Mouse (Mus musculus) MEL (cell line): ENCODE data around the gene Strip1. TPM values are rescaled to one million over a fixed set of nuclear protein-coding genes. Genes with fewer than 3 reads are reported as not detected.
"Not testable (repeated sequence)": the region's sequence is repeated elsewhere in the genome, so short reads cannot be mapped to it uniquely, and the experiment has no call there.

ENCODE experiments used
- DNase-seq: peaks from one replicate; pipeline ENCODE4 v3.0.0; 2011; ENCODE audit warnings: low read depth, low spot score
- H3K27ac ChIP-seq: 2 replicates; pipeline ENCODE4 v1.5.1; 2012; ENCODE audit warnings: low read depth, mild to moderate bottlenecking, control low read depth, low read length, moderate library complexity; ENCODE audit not compliant: control insufficient read depth
- H3K27me3 ChIP-seq, 2 experiments: fragments of 150-350 bp in 1 of 2; sonication (generic) in 1 of 2; 2 replicates each; pipeline ENCODE4 v1.6.1; 2012; ENCODE audit warnings: low read length in 2 of 2, mild to moderate bottlenecking in 2 of 2, improper control_type of control experiment in 1 of 2, moderate library complexity in 1 of 2; ENCODE audit not compliant: insufficient read depth in 2 of 2, control insufficient read depth in 1 of 2
- H3K36me3 ChIP-seq, 2 experiments: 2 replicates each; pipeline ENCODE4 v1.6.1; 2012 to 2014; ENCODE audit warnings: low read length in 2 of 2, improper control_type of control experiment in 1 of 2, inconsistent platforms in 1 of 2, mild to moderate bottlenecking in 1 of 2; ENCODE audit not compliant: insufficient read depth in 2 of 2, control insufficient read depth in 1 of 2
- H3K4me1 ChIP-seq, 2 experiments: fragments of 150-350 bp in 1 of 2; sonication (generic) in 1 of 2; 2 replicates each; pipeline ENCODE4 v1.6.1; 2012; ENCODE audit warnings: low read length in 2 of 2, improper control_type of control experiment in 1 of 2, mild to moderate bottlenecking in 1 of 2; ENCODE audit not compliant: insufficient read depth in 2 of 2, control insufficient read depth in 1 of 2
- H3K4me3 ChIP-seq, 2 experiments: fragments of 150-350 bp in 1 of 2; sonication (generic) in 1 of 2; 2 replicates each; pipeline ENCODE4 v1.5.1; 2012; ENCODE audit warnings: low read depth in 2 of 2, low read length in 2 of 2, mild to moderate bottlenecking in 2 of 2, moderate library complexity in 2 of 2, control low read depth in 1 of 2, improper control_type of control experiment in 1 of 2; ENCODE audit not compliant: control insufficient read depth in 1 of 2, insufficient read depth in 1 of 2
- H3K79me2 ChIP-seq: 2 replicates; pipeline ENCODE4 v1.6.1; 2012; ENCODE audit warnings: mild to moderate bottlenecking, low read length, moderate library complexity; ENCODE audit not compliant: control insufficient read depth, poor library complexity, insufficient read depth
- H3K9ac ChIP-seq: 2 replicates; pipeline ENCODE4 v1.6.1; 2012; ENCODE audit warnings: low read depth, mild to moderate bottlenecking, control low read depth, low read length, moderate library complexity; ENCODE audit not compliant: control insufficient read depth, poor library complexity, severe bottlenecking
- H3K9me3 ChIP-seq: fragments of 150-350 bp; sonication (generic); replicated peaks from 2 replicates; pipeline ENCODE4 v1.6.1; 2012; ENCODE audit warnings: mild to moderate bottlenecking, low read length, improper control_type of control experiment, moderate library complexity; ENCODE audit not compliant: insufficient read depth
- CHD1 ChIP-seq: IDR thresholded peaks from 2 replicates; pipeline ENCODE4 v1.6.1; 2012; ENCODE audit warnings: low read depth, mild to moderate bottlenecking, inconsistent platforms, low read length, improper control_type of control experiment
- CHD2 ChIP-seq: IDR thresholded peaks from 2 replicates; pipeline ENCODE4 v1.6.1; 2011; ENCODE audit warnings: low read length, improper control_type of control experiment
- CTCF ChIP-seq, 3 experiments: IDR thresholded peaks in 2 of 3; conservative IDR thresholded peaks in 1 of 3; 2 replicates each; pipeline ENCODE4 v1.5.1; 2011 to 2012; ENCODE audit warnings: low read length in 3 of 3, low read depth in 2 of 3, mild to moderate bottlenecking in 2 of 3, improper control_type of control experiment in 1 of 3, inconsistent platforms in 1 of 3, mixed read lengths in 1 of 3, moderate library complexity in 1 of 3; ENCODE audit not compliant: control insufficient read depth in 1 of 3, insufficient read depth in 1 of 3, poor library complexity in 1 of 3, severe bottlenecking in 1 of 3
- EP300 ChIP-seq, 2 experiments: IDR thresholded peaks; 2 replicates each; pipeline ENCODE4 v1.6.1; 2011; ENCODE audit warnings: improper control_type of control experiment in 2 of 2, low read length in 2 of 2, low read depth in 1 of 2, mild to moderate bottlenecking in 1 of 2
- GABPA ChIP-seq: IDR thresholded peaks from 2 replicates; pipeline ENCODE4 v1.6.1; 2012; ENCODE audit warnings: low read depth, mild to moderate bottlenecking, inconsistent platforms, low read length, improper control_type of control experiment, moderate library complexity
- GATA1 ChIP-seq: IDR thresholded peaks from 2 replicates; pipeline ENCODE4 v1.6.1; 2011; ENCODE audit warnings: low read depth, low read length, improper control_type of control experiment
- HCFC1 ChIP-seq: IDR thresholded peaks from 2 replicates; pipeline ENCODE4 v1.6.1; 2012; ENCODE audit warnings: low read depth, mild to moderate bottlenecking, inconsistent platforms, low read length, improper control_type of control experiment, moderate library complexity
- KAT2A ChIP-seq: conservative IDR thresholded peaks from 2 replicates; pipeline ENCODE4 v1.6.1; 2012; ENCODE audit warnings: low read depth, low read length, improper control_type of control experiment, inconsistent platforms
- MAFK ChIP-seq: IDR thresholded peaks from 2 replicates; pipeline ENCODE4 v1.6.1; 2011; ENCODE audit warnings: low read depth, mild to moderate bottlenecking, low read length, improper control_type of control experiment, borderline replicate concordance
- MAZ ChIP-seq: IDR thresholded peaks from 2 replicates; pipeline ENCODE4 v1.6.1; 2012; ENCODE audit warnings: low read depth, mild to moderate bottlenecking, inconsistent platforms, low read length, improper control_type of control experiment
- MEF2A ChIP-seq: IDR thresholded peaks from 2 replicates; pipeline ENCODE4 v1.6.1; 2014; ENCODE audit warnings: low read depth, mild to moderate bottlenecking, inconsistent platforms, low read length, improper control_type of control experiment; ENCODE audit not compliant: poor library complexity, insufficient replicate concordance, severe bottlenecking; ENCODE audit errors: extremely low read depth
- MYC ChIP-seq: IDR thresholded peaks from 2 replicates; pipeline ENCODE4 v1.6.1; 2011; ENCODE audit warnings: low read depth, mild to moderate bottlenecking, low read length, improper control_type of control experiment, moderate library complexity
- NRF1 ChIP-seq: IDR thresholded peaks from 2 replicates; pipeline ENCODE4 v1.6.1; 2014; ENCODE audit warnings: low read depth, mild to moderate bottlenecking, inconsistent platforms, low read length, improper control_type of control experiment, moderate library complexity; ENCODE audit not compliant: poor library complexity, insufficient read depth, severe bottlenecking
- POLR2AphosphoS2 ChIP-seq: IDR thresholded peaks from 2 replicates; pipeline ENCODE4 v1.6.1; 2011; ENCODE audit warnings: low read length, improper control_type of control experiment
- POLR2AphosphoS5 ChIP-seq: IDR thresholded peaks from 2 replicates; pipeline ENCODE4 v1.6.1; 2012; ENCODE audit warnings: low read depth, borderline replicate concordance, mild to moderate bottlenecking, inconsistent platforms, low read length, moderate library complexity, mixed read lengths
- RAD21 ChIP-seq: IDR thresholded peaks from 2 replicates; pipeline ENCODE4 v1.6.1; 2011; ENCODE audit warnings: mild to moderate bottlenecking, low read depth, low read length, improper control_type of control experiment
- TAL1 ChIP-seq: IDR thresholded peaks from 2 replicates; pipeline ENCODE4 v1.6.1; 2012; ENCODE audit warnings: mild to moderate bottlenecking, inconsistent platforms, low read length, moderate library complexity, mixed read lengths
- TBP ChIP-seq: IDR thresholded peaks from 2 replicates; pipeline ENCODE4 v1.8.0; 2011; ENCODE audit warnings: low read depth, low read length, improper control_type of control experiment
- USF1 ChIP-seq: IDR thresholded peaks from 2 replicates; pipeline ENCODE4 v1.6.1; 2014; ENCODE audit warnings: low read depth, mild to moderate bottlenecking, inconsistent platforms, low read length, improper control_type of control experiment, moderate library complexity
- ZNF384 ChIP-seq: IDR thresholded peaks from 2 replicates; pipeline ENCODE4 v1.6.1; 2012; ENCODE audit warnings: low read depth, mild to moderate bottlenecking, inconsistent platforms, low read length, improper control_type of control experiment
- polyA plus RNA-seq, 2 experiments: library from polyadenylated mRNA; stranded (reverse) in 1 of 2; unstranded in 1 of 2; fragments of >175 nt in 1 of 2; fragments of >200 nt in 1 of 2; gene quantifications; 2 replicates each; pipeline versions ENCODE4 v1.2.1 to v1.2.4; 2012; ENCODE audit warnings: low replicate concordance in 2 of 2, low read depth in 1 of 2; ENCODE audit not compliant: insufficient read length in 2 of 2, insufficient read depth in 1 of 2, missing spikeins in 1 of 2
- total RNA-seq: library from RNA; depleted of rRNA; stranded (reverse); fragments of 300-350 nt; gene quantifications from 2 replicates; pipeline ENCODE4 v1.2.3, GENCODE M21; 2012

Gene Strip1
- total and polyA plus RNA-seq, 3 experiments = 19.8 to 32.9 TPM; not detected in 1

DNA sequence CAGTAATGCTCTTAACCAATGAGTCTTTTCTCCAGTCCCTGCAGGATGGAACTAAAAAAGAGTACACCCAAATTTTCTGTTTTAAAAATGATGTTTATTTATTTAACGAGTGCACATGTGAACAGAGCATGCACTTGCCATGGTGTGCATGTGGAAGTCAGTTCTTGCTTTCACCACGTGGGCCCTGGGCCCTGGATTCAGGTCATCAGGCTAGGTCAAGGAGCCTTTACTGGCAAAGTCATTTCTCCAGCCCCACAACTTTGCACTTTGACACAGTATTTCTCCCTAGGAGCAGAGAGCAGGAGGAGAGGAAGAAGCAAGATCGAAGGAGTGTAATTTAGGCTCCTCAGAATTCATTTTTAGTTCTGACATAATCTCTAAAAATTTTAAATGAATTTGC, 23.4 kb upstream of the Strip1 start:
- Histone ChIP-seq H3K27me3 (no peaks in the 10 kb centered on the region), H3K4me3 (no peak overlapping the region), H3K79me2 (no peaks in the 10 kb centered on the region), H3K36me3 (no peaks in the 10 kb centered on the region), H3K4me1 (no peaks in the 10 kb centered on the region), H3K9ac (no peak overlapping the region), H3K27ac (no peak overlapping the region), H3K9me3 (no peaks in the 10 kb centered on the region)
- TF ChIP-seq MYC = no peak
- no peak for TF ChIP-seq POLR2AphosphoS5
- TF ChIP-seq MEF2A = no peak
- no peak for TF ChIP-seq TBP
- no peak for TF ChIP-seq ZNF384
- no peak for TF ChIP-seq MAFK
- TF ChIP-seq USF1 = no peak
- TF ChIP-seq POLR2AphosphoS2 = no peak
- TF ChIP-seq RAD21 = no peak
- TF ChIP-seq CHD1 = no peak
- no peak for TF ChIP-seq TAL1
- TF ChIP-seq NRF1 = no peak
- no peak for TF ChIP-seq CTCF (IDR thresholded peaks at IDR 0.05 in 2 of 3, conservative IDR thresholded peaks at IDR 0.05 in 1 of 3; ENCODE audit: control insufficient read depth in 1 of 3, insufficient read depth in 1 of 3, low read depth in 2 of 3, low read length in 3 of 3, poor library complexity in 1 of 3, severe bottlenecking in 1 of 3)
- TF ChIP-seq KAT2A = no peak
- no peak for TF ChIP-seq CHD2
- TF ChIP-seq EP300 (IDR thresholded peaks at IDR 0.05; ENCODE audit: low read depth in 1 of 2, low read length in 2 of 2) = no peak
- no peak for TF ChIP-seq MAZ
- TF ChIP-seq HCFC1 = no peak
- no peak for DNase-seq

DNA sequence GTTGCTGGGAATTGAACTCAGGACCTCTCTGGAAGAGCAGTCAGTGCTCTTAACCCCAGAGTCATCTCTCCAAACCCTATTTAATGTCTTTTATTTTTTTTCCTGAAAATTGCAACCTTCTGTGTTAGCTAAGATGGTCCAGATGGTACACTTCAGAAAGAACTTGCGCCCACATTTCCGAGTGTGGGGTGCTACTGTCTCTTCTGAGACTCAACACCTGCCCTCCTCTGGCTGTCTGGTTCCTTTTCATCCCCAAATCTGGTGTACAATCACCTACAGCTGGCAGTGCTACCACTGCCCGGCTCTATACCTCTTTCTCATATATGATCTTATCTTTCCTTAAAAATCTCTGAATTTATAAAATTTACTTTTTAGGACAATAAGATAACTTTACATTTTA, 21.5 kb upstream of the Strip1 start:
- TF ChIP-seq CHD1 (no peak), GABPA (no peak), GATA1 (no peak), CTCF (IDR thresholded peaks at IDR 0.05 in 2 of 3, conservative IDR thresholded peaks at IDR 0.05 in 1 of 3; ENCODE audit: control insufficient read depth in 1 of 3, insufficient read depth in 1 of 3, low read depth in 2 of 3, low read length in 3 of 3, poor library complexity in 1 of 3, severe bottlenecking in 1 of 3) (no peak), POLR2AphosphoS5 (no peak)

DNA sequence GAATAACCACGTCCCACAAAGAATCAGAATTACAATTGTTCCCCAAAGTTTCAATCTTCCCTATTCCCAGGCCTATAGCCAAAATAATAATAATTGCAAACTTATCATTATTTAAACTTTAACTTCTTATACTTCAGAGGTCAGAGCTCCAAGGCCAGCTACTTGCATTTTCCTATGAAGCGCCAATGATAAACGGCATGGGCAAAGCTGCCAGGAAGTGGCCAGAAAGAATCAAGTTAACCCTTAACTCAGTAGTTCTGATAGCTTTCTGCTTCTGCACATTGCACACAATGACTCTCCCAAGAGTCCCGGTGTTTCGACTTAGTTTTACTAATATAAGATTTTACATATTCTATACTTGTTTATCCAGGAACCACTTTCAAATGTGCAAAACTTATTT, 18.8 kb upstream of the Strip1 start:
- H3K27ac ChIP-seq, H3K36me3 ChIP-seq, H3K27me3 ChIP-seq, H3K4me1 ChIP-seq, H3K9me3 ChIP-seq, H3K79me2 ChIP-seq, H3K9ac ChIP-seq, H3K4me3 ChIP-seq, DNase-seq: not testable (repeated sequence)

More for the DNA sequence above, 21.5 kb upstream of the Strip1 start:
- DNase-seq = no peak
- Histone ChIP-seq H3K9me3 (no peaks in the 10 kb centered on the region), H3K36me3 (no peaks in the 10 kb centered on the region), H3K9ac (no peak overlapping the region), H3K27me3 (no peaks in the 10 kb centered on the region), H3K4me3 (no peak overlapping the region), H3K79me2 (no peaks in the 10 kb centered on the region), H3K4me1 (no peaks in the 10 kb centered on the region), H3K27ac (no peak overlapping the region)
